ENCODE assay signal across 10 mouse cellular contexts in genomic region chr1:133296376-133296775, GRCm38 (mm10). TPM values are rescaled to one million over a fixed set of nuclear protein-coding genes. Genes with fewer than 3 reads are reported as not detected.
DNase-seq lines count a peak whose midpoint lies in the region; ATAC-seq and TF ChIP-seq lines count a peak whose summit lies in the region.
"Had no signal": no experiment of that assay in that cellular context is flagged by ENCODE, and none has a peak within 500 bp of the region (broad histone marks: within the 10 kb centered on the region; RNA-seq: fewer than 3 reads in every experiment).

No protein-coding gene starts in this region.

- no peak overlapping the region for H3K4me3 ChIP-seq in embryonic facial prominence, embryonic 12.5 days
- H3K4me3 ChIP-seq in embryonic facial prominence, embryonic 10.5 days: no peak overlapping the region
- H3K4me3 ChIP-seq in heart, adult 2 months: no peak overlapping the region
- H3K4me3 ChIP-seq in kidney, embryonic 16.5 days (ENCODE audit: low read length): no peak overlapping the region
- H3K4me3 ChIP-seq: limb, embryonic 15.5 days had no signal

- H3K27me3 ChIP-seq in embryonic facial prominence, embryonic 12.5 days: peaks cover 23% of the 10 kb centered on the region
- H3K27me3 ChIP-seq in embryonic facial prominence, embryonic 10.5 days (replicated peaks; ENCODE audit: low read depth, poor library complexity, severe bottlenecking): peaks cover 54% of the 10 kb centered on the region
- no peaks in the 10 kb centered on the region for H3K27me3 ChIP-seq in heart, adult 2 months (ENCODE audit: control insufficient read depth, insufficient read depth, low read length)
- H3K27me3 ChIP-seq in kidney, embryonic 16.5 days (ENCODE audit: insufficient read depth, low read length): peaks cover 20% of the 10 kb centered on the region

- peaks cover 26% of the 10 kb centered on the region for H3K4me1 ChIP-seq in embryonic facial prominence, embryonic 12.5 days
- H3K4me1 ChIP-seq in embryonic facial prominence, embryonic 10.5 days: peaks cover 44% of the 10 kb centered on the region
- H3K4me1 ChIP-seq in heart, adult 2 months (ENCODE audit: control insufficient read depth, insufficient read depth, low read length): no peaks in the 10 kb centered on the region
- H3K4me1 ChIP-seq in kidney, embryonic 16.5 days (ENCODE audit: insufficient read depth, low read length): peaks cover 10% of the 10 kb centered on the region

- no peaks in the 10 kb centered on the region for H3K9me3 ChIP-seq in embryonic facial prominence, embryonic 12.5 days
- H3K9me3 ChIP-seq in embryonic facial prominence, embryonic 10.5 days: no peaks in the 10 kb centered on the region
- no peaks in the 10 kb centered on the region for H3K9me3 ChIP-seq in kidney, embryonic 16.5 days (ENCODE audit: low read length)
- H3K9me3 ChIP-seq: limb, embryonic 15.5 days had no signal

- no peak for TF ChIP-seq POLR2A in heart, adult 2 months (IDR thresholded peaks at IDR 0.05; ENCODE audit: insufficient read depth, low read depth, low read length)

- no peaks in the 10 kb centered on the region for H3K79me2 ChIP-seq in heart, adult 2 months (replicated peaks; ENCODE audit: control insufficient read depth, insufficient read depth, low read length)

- 0 out of 2 replicates have a peak overlapping the region, but pooled peaks have one; percentile 41 for H3K27ac ChIP-seq in embryonic facial prominence, embryonic 12.5 days
- H3K27ac ChIP-seq in embryonic facial prominence, embryonic 10.5 days (replicated peaks): no peak overlapping the region
- H3K27ac ChIP-seq in heart, adult 2 months: no peak overlapping the region
- H3K27ac ChIP-seq in kidney, embryonic 16.5 days (ENCODE audit: low read length): no peak overlapping the region
- H3K27ac ChIP-seq: limb, embryonic 15.5 days had no signal

- no peak for ATAC-seq in embryonic facial prominence, embryonic 12.5 days (ENCODE audit: insufficient number of reproducible peaks, insufficient read depth, low FRiP score, low TSS enrichment)
- no peak for ATAC-seq in kidney, embryonic 16.5 days (ENCODE audit: low FRiP score, low TSS enrichment)

- no peak for DNase-seq in embryonic facial prominence, embryonic 10.5 days (ENCODE audit: low spot score)
- DNase-seq in cerebellum, adult 11 months: peak; percentile 44
- peak; percentile 66 to 82 for DNase-seq in heart, adult 2 months
- peak; percentile 51 for DNase-seq in lung, postnatal 14 days
- no peak for DNase-seq in yolk sac, embryonic 10.5 days (ENCODE audit: low spot score)
- DNase-seq in neural tube, embryonic 10.5 days (ENCODE audit: extremely low spot score, low spot score): no peak
- DNase-seq: kidney, adult 9 months had no signal

- no peak overlapping the region for H3K4me2 ChIP-seq in embryonic facial prominence, embryonic 12.5 days (replicated peaks)
- H3K4me2 ChIP-seq in kidney, embryonic 16.5 days (replicated peaks; ENCODE audit: low read depth, low read length): no peak overlapping the region
- H3K4me2 ChIP-seq: limb, embryonic 15.5 days had no signal

- TF ChIP-seq EP300 in heart, adult 2 months (IDR thresholded peaks at IDR 0.05; ENCODE audit: insufficient read depth, low read depth, low read length): peak; percentile 55; the same call in 1 of the 2 replicates

- TF ChIP-seq CTCF in heart, adult 2 months (IDR thresholded peaks at IDR 0.05): no peak

- 81% methylated on average over 9 of the region's 9 CpGs for WGBS in embryonic facial prominence, embryonic 12.5 days
- 89% methylated on average over 9 of the region's 9 CpGs for WGBS in embryonic facial prominence, embryonic 10.5 days
- WGBS in heart, adult 2 months: 49% methylated on average over 9 of the region's 9 CpGs
- WGBS in kidney, embryonic 16.5 days: 81% methylated on average over 9 of the region's 9 CpGs

- no peak overlapping the region for H3K9ac ChIP-seq in embryonic facial prominence, embryonic 12.5 days
- H3K9ac ChIP-seq in heart, adult 2 months (ENCODE audit: low read depth, low read length): no peak overlapping the region
- no peak overlapping the region for H3K9ac ChIP-seq in kidney, embryonic 16.5 days (replicated peaks; ENCODE audit: low read length)
- H3K9ac ChIP-seq: limb, embryonic 15.5 days had no signal

- intact Hi-C loops in heart, adult 2 months (cut with DNase I): loop anchor here (5.0 kb wide), 1 partner anchor 39 kb away; no protein-coding TSS in a partner anchor

- H3K36me3 ChIP-seq in embryonic facial prominence, embryonic 12.5 days: no peaks in the 10 kb centered on the region
- no peaks in the 10 kb centered on the region for H3K36me3 ChIP-seq in embryonic facial prominence, embryonic 10.5 days (replicated peaks)
- H3K36me3 ChIP-seq in heart, adult 2 months (ENCODE audit: control insufficient read depth, insufficient read depth, low read length): no peaks in the 10 kb centered on the region
- no peaks in the 10 kb centered on the region for H3K36me3 ChIP-seq in kidney, embryonic 16.5 days (ENCODE audit: insufficient read depth, low read length)
- H3K36me3 ChIP-seq: limb, embryonic 15.5 days had no signal

RNA-seq across cellular contexts. Expression of gene Golt1a, which starts 13.2 kb away (rescaled TPM):
- not detected in 2 replicates for polyA plus RNA-seq in embryonic facial prominence, embryonic 12.5 days (2016; fragmentation: Nextera tagmentation; extraction: Ambion mirVana)
- not detected in 2 replicates for polyA plus RNA-seq in embryonic facial prominence, embryonic 10.5 days (2016; fragmentation: Nextera tagmentation; extraction: Ambion mirVana)
- not detected for total RNA-seq in heart, adult 2 months (2021)
- 0.43 TPM in 1 of 2 replicates, not detected in the other for polyA plus RNA-seq in heart, adult 2 months (2012; rRNA removed)
- 7.9 and 8.0 TPM in 2 replicates for polyA plus RNA-seq in kidney, embryonic 16.5 days (2015; fragmentation: Nextera tagmentation; extraction: Ambion mirVana)
- polyA plus RNA-seq: limb, embryonic 15.5 days had no signal

RNA-seq across cellular contexts. Expression of gene Kiss1, which starts 25.3 kb away (rescaled TPM):
- polyA plus RNA-seq in embryonic facial prominence, embryonic 12.5 days (2016; fragmentation: Nextera tagmentation; extraction: Ambion mirVana): not detected in 2 replicates
- polyA plus RNA-seq in embryonic facial prominence, embryonic 10.5 days (2016; fragmentation: Nextera tagmentation; extraction: Ambion mirVana): not detected in 2 replicates
- not detected for total RNA-seq in heart, adult 2 months (2021)
- not detected in 2 replicates for polyA plus RNA-seq in heart, adult 2 months (2012; rRNA removed)
- not detected in 2 replicates for polyA plus RNA-seq in kidney, embryonic 16.5 days (2015; fragmentation: Nextera tagmentation; extraction: Ambion mirVana)
- polyA plus RNA-seq: limb, embryonic 15.5 days had no signal

RNA-seq across cellular contexts. Expression of gene Ren1, which starts 53.9 kb away (rescaled TPM):
- 0.19 TPM in 1 of 2 replicates, not detected in the other for polyA plus RNA-seq in embryonic facial prominence, embryonic 12.5 days (2016; fragmentation: Nextera tagmentation; extraction: Ambion mirVana)
- 0.13 TPM in 1 of 2 replicates, not detected in the other for polyA plus RNA-seq in embryonic facial prominence, embryonic 10.5 days (2016; fragmentation: Nextera tagmentation; extraction: Ambion mirVana)
- under 1 TPM in 1 of 2 experiments, not detected in 1; 0.14 TPM for total RNA-seq in heart, adult 2 months (2021)
- 0.23 and 0.41 TPM in 2 replicates for polyA plus RNA-seq in heart, adult 2 months (2012; rRNA removed)
- 412 and 490 TPM in 2 replicates for polyA plus RNA-seq in kidney, embryonic 16.5 days (2015; fragmentation: Nextera tagmentation; extraction: Ambion mirVana)

Comparison
In these comparisons a context has a peak if more than half of its experiments do, and no peak if none do; other contexts are left out.
1. DNase-seq: peak in cerebellum, adult 11 months (single experiment), heart, adult 2 months (2 of 2) and lung, postnatal 14 days (single experiment); none in embryonic facial prominence, embryonic 10.5 days (single experiment), yolk sac, embryonic 10.5 days (single experiment) and neural tube, embryonic 10.5 days (single experiment).
2. RNA of gene Ren1, which starts 53.9 kb away (polyA plus RNA-seq): 412 to 490 TPM in kidney, embryonic 16.5 days; 0.23 to 0.41 TPM in heart, adult 2 months, 0.19 TPM in embryonic facial prominence, embryonic 12.5 days and 0.13 TPM in embryonic facial prominence, embryonic 10.5 days; every median in the first group is over 100 times any median in the second.